Mouse (Mus musculus) small intestine, adult 2 months (tissue): ENCODE results near the gene Tdrd1. TPM values are rescaled to one million over a fixed set of nuclear protein-coding genes. Genes with fewer than 3 reads are reported as not detected.

Experiments used
- H3K27ac ChIP-seq: fragments of 200-500 bp; 2 replicates; pipeline ENCODE4 v1.5.1; 2012; ENCODE audit warnings: low read depth, low read length, control low read depth, inconsistent platforms; ENCODE audit not compliant: insufficient read depth
- H3K27me3 ChIP-seq: fragments of 200-500 bp; 2 replicates; pipeline ENCODE4 v1.6.1; 2012; ENCODE audit warnings: mild to moderate bottlenecking, moderate library complexity, low read length, inconsistent platforms; ENCODE audit not compliant: control insufficient read depth, insufficient read depth
- H3K36me3 ChIP-seq: fragments of 200-500 bp; 2 replicates; pipeline ENCODE4 v1.6.1; 2012; ENCODE audit warnings: mild to moderate bottlenecking, low read length, control low read depth, inconsistent platforms; ENCODE audit not compliant: control insufficient read depth, insufficient read depth
- H3K4me1 ChIP-seq: fragments of 200-500 bp; 2 replicates; pipeline ENCODE4 v1.6.1; 2012; ENCODE audit warnings: low read length, inconsistent platforms, mixed read lengths; ENCODE audit not compliant: control insufficient read depth, insufficient read depth, insufficient read length
- H3K4me3 ChIP-seq: fragments of 200-500 bp; 2 replicates; pipeline ENCODE4 v1.5.1; 2012; ENCODE audit warnings: low read depth, mild to moderate bottlenecking, control low read depth, inconsistent platforms, low read length, moderate library complexity
- CTCF ChIP-seq: fragments of 200-500 bp; IDR thresholded peaks from 2 replicates; pipeline ENCODE4 v1.5.1; 2012; ENCODE audit warnings: low read depth, mild to moderate bottlenecking, control low read depth, inconsistent platforms, low read length, moderate library complexity, mixed read lengths; ENCODE audit not compliant: insufficient replicate concordance, insufficient read length; ENCODE audit errors: extremely low read depth
- POLR2A ChIP-seq: fragments of 200-500 bp; IDR thresholded peaks from 2 replicates; pipeline ENCODE4 v1.6.1; 2012; ENCODE audit warnings: low read depth, mild to moderate bottlenecking, control low read depth, inconsistent platforms, low read length, moderate library complexity
- WGBS: fragments of 180-500 bp; shearing (Covaris S2); methylation state at CpG from one replicate; pipeline ENCODE4 v1.1.7; 2018; 5-methylcytosine and 5-hydroxymethylcytosine counted together
- polyA plus RNA-seq: library from polyadenylated mRNA; depleted of rRNA; stranded (reverse); fragments of >200 nt; gene quantifications from 2 replicates; pipeline ENCODE4 v1.2.3, GENCODE M21; 2012

Tdrd1 gene
- polyA plus RNA-seq, 1 experiment, result 0.10 TPM

DNA sequence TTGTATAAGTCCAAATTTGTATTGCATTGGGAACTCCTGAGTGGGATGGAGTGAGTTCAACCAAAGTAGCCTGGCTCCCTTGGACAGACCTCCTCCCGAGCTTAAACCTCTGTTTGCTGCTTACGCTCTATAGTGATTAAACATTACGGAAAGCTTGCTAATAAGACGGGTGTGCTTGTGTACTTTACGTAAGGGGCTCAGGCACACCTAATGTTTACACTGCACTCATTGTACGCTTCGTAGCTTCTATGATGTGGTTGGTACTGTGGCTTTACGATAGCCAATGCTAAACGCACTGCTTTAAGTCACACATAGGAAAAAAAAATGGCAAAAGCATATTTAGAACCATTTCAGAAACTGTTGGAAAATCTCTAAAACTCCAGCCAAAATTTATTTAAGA lies 3.3 kb downstream of the Tdrd1 start:
- TF ChIP-seq CTCF (no peak), POLR2A (no peak)
- 54% methylated on average over 9 of the region's 9 CpGs for WGBS
- Histone ChIP-seq H3K4me3 (no peak overlapping the region), H3K36me3 (no peaks in the 10 kb centered on the region), H3K27me3 (no peaks in the 10 kb centered on the region), H3K4me1 (no peaks in the 10 kb centered on the region; the same call in 1 of the 2 replicates), H3K27ac (no peak overlapping the region)

- H3K27ac ChIP-seq, result no peak overlapping the region
- TF ChIP-seq CTCF (no peak), POLR2A (no peak)
- no peaks in the 10 kb centered on the region for H3K36me3 ChIP-seq
- H3K27me3 ChIP-seq, result no peaks in the 10 kb centered on the region
- H3K4me1 ChIP-seq, result peaks cover 2% of the 10 kb centered on the region
- no peak overlapping the region for H3K4me3 ChIP-seq
- 87% methylated on average over 4 of the region's 4 CpGs for whole genome bisulfite sequencing
These were observed 4.2 kb downstream of the Tdrd1 start for GRCm38 (mm10) chr19:56830163-56830562.

DNA sequence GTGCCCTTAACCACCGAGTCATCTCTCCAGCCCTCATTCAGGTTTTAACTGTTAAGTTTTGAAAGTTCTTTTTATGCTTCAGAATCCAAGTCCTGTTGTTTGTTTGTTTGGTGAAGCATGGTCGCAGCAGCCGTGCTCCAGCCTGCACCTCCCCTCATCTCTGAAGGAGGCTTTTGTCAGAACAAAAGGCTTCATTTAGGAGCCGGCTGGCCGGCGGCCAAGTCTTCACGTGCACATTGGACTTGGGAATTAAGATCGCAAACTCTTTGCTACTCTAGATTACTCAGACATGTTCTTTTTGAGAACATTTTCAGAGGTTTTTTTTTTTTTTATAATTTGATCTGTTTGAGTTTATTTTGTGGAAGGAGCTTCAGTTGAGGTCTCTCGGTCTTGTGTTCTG lies 9.3 kb downstream of the Tdrd1 start:
- 16% methylated on average over 9 of the region's 9 CpGs for WGBS
- no peaks in the 10 kb centered on the region for H3K36me3 ChIP-seq
- no peak overlapping the region for H3K4me3 ChIP-seq
- H3K27me3 ChIP-seq, result no peaks in the 10 kb centered on the region
- no peak overlapping the region for H3K27ac ChIP-seq
- H3K4me1 ChIP-seq, result peaks cover 6% of the 10 kb centered on the region; the same call in 1 of the 2 replicates
- TF ChIP-seq POLR2A, result no peak
- no peak for TF ChIP-seq CTCF

DNA sequence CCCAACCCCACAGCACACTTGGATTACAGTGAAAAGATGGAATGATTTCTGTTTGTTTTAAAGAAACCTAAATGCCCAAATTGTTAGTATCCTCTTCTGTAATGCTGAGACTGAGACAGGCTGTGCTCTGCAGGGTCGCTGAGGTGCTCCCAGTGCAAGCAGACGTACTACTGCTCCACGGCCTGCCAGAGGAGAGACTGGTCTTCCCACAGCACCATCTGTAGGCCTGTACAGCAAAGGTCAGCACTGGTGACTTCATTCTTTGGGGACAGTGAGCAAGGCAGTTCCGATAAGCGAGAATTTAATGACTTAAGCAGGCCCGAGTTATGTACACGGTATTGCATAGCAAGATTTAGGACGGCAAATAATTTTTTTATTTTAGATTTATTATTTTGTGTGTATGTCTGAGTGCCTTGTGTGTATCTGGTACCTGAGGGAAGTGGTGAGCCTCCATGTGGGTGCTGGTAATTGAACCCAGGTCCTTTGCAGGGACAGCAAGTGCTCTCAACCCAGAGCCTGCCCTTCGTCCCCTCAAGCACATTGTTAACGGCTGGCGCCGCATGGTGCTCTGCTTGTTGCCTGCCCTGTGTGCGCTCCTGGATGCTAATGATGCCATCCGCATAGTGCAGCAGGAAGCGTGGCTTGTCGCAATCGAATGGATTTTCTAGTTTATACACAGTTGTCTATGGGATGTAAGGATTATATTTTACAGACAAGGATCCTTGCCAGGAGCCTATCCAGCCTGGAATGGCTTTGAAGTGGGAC lies 13.1 kb downstream of the Tdrd1 start:
- WGBS, result 88% methylated on average over 17 of the region's 17 CpGs
- Histone ChIP-seq H3K36me3 (no peaks in the 10 kb centered on the region), H3K4me1 (peaks cover 6% of the 10 kb centered on the region; the same call in 1 of the 2 replicates), H3K4me3 (no peak overlapping the region), H3K27ac (no peak overlapping the region), H3K27me3 (no peaks in the 10 kb centered on the region)
- TF ChIP-seq CTCF (no peak), POLR2A (no peak)

GRCm38 (mm10) chr19:56842974-56843373 lies 17.0 kb downstream of the Tdrd1 start:
- Histone ChIP-seq H3K4me1 (no peaks in the 10 kb centered on the region), H3K36me3 (no peaks in the 10 kb centered on the region), H3K27ac (no peak overlapping the region), H3K4me3 (no peak overlapping the region), H3K27me3 (no peaks in the 10 kb centered on the region)
- TF ChIP-seq POLR2A, result no peak
- no peak for TF ChIP-seq CTCF
- WGBS, result 85% methylated on average over 12 of the region's 12 CpGs

DNA sequence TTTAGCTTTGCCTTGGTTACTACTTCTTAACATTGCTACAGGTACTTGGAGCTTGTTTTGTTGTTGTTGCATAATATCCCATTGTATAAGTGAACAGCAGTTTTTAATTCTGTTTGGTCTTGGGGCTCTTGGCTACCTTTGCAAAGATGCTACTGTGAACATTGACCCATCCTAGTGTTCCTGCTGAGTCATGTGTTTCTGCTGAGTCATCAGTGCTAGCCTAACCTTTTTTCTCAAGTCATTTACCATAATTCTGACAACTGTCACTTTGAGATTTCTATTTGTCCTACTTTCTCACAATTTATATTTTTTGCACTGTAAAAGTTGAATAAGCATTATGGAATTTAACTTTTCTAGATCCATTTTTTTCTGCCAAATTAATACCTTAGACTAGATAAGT lies 26.6 kb downstream of the Tdrd1 start:
- Histone ChIP-seq H3K4me1 (no peaks in the 10 kb centered on the region), H3K27me3 (no peaks in the 10 kb centered on the region), H3K4me3 (no peak overlapping the region), H3K36me3 (no peaks in the 10 kb centered on the region), H3K27ac (no peak overlapping the region)
- TF ChIP-seq POLR2A, result no peak
- TF ChIP-seq CTCF, result no peak

GRCm38 (mm10) chr19:56856455-56856854 lies 30.4 kb downstream of the Tdrd1 start:
- Histone ChIP-seq H3K27me3 (no peaks in the 10 kb centered on the region), H3K36me3 (no peaks in the 10 kb centered on the region), H3K27ac (no peak overlapping the region), H3K4me3 (no peak overlapping the region), H3K4me1 (no peaks in the 10 kb centered on the region)
- 72% methylated on average over 5 of the region's 5 CpGs for WGBS
- TF ChIP-seq CTCF (no peak), POLR2A (no peak)
